ENCODE assay signal across 8 mouse cellular contexts in genomic region chr16:5351890-5352571, GRCm38 (mm10).
A peak's percentile ranks its signal among the peaks of the same experiment; 100 is the strongest.
DNase-seq lines count a peak whose midpoint lies in the region; ATAC-seq lines count a peak whose summit lies in the region.

No protein-coding gene starts in this region.

- no peaks in the 10 kb centered on the region for H3K4me1 ChIP-seq in liver, embryonic 16.5 days (ENCODE audit: control insufficient read depth, low read depth, low read length)
- H3K4me1 ChIP-seq in neural tube, embryonic 14.5 days (ENCODE audit: control insufficient read depth, insufficient read depth, low read length): no peaks in the 10 kb centered on the region

- WGBS in liver, embryonic 16.5 days (ENCODE audit: insufficient replicate concordance): under 1% methylated on average over 18 of the region's 18 CpGs
- WGBS in neural tube, embryonic 14.5 days: 6% methylated on average over 18 of the region's 18 CpGs

- H3K27ac ChIP-seq in liver, embryonic 16.5 days (ENCODE audit: low read length): no peak overlapping the region
- H3K27ac ChIP-seq in neural tube, embryonic 14.5 days (ENCODE audit: low read depth, low read length): no peak overlapping the region

- no peaks in the 10 kb centered on the region for H3K27me3 ChIP-seq in liver, embryonic 16.5 days (ENCODE audit: control insufficient read depth, insufficient read depth, low read depth, low read length)
- H3K27me3 ChIP-seq in neural tube, embryonic 14.5 days (ENCODE audit: control insufficient read depth, insufficient read depth, low read length): no peaks in the 10 kb centered on the region

- H3K4me2 ChIP-seq in liver, embryonic 16.5 days (ENCODE audit: low read depth, low read length): no peak overlapping the region
- H3K4me2 ChIP-seq in neural tube, embryonic 14.5 days (ENCODE audit: low read depth, low read length): peak overlapping the region; percentile 6; the same call in 1 of the 2 replicates

- ATAC-seq in frontal cortex, adult (ENCODE audit: low TSS enrichment): peak; percentile 86
- peak; percentile 82 for ATAC-seq in inflammation-experienced regulatory T-cells, adult 6 months
- ATAC-seq in liver, embryonic 16.5 days (ENCODE audit: low read depth): peak; percentile 65
- no peak for ATAC-seq in neural tube, embryonic 14.5 days (ENCODE audit: low read depth)

- no peak for DNase-seq in frontal cortex, postnatal 25 days (ENCODE audit: low spot score in 2 of 2)
- peak; percentile 88 for DNase-seq in embryo, embryonic 10 days (ENCODE audit: low spot score)
- DNase-seq in frontal cortex, postnatal 10 days (ENCODE audit: low spot score in 2 of 2): no peak
- DNase-seq in right cerebral cortex, postnatal 14 days: no peak

- no peaks in the 10 kb centered on the region for H3K36me3 ChIP-seq in liver, embryonic 16.5 days (ENCODE audit: control insufficient read depth, insufficient read depth)
- no peaks in the 10 kb centered on the region for H3K36me3 ChIP-seq in neural tube, embryonic 14.5 days (ENCODE audit: control insufficient read depth, insufficient read depth, low read length)

- H3K4me3 ChIP-seq in liver, embryonic 16.5 days (ENCODE audit: low read depth, low read length): no peak overlapping the region
- no peak overlapping the region for H3K4me3 ChIP-seq in neural tube, embryonic 14.5 days (ENCODE audit: low read depth, low read length)

- no peak overlapping the region for H3K9ac ChIP-seq in liver, embryonic 16.5 days (ENCODE audit: low read depth, low read length)
- H3K9ac ChIP-seq in neural tube, embryonic 14.5 days (replicated peaks; ENCODE audit: low read depth, low read length): no peak overlapping the region

- H3K9me3 ChIP-seq in liver, embryonic 16.5 days (replicated peaks; ENCODE audit: control insufficient read depth, low read length): no peaks in the 10 kb centered on the region
- H3K9me3 ChIP-seq in neural tube, embryonic 14.5 days (ENCODE audit: control insufficient read depth, low read length): no peaks in the 10 kb centered on the region
